Mouse (Mus musculus) myocyte (in vitro differentiated cells): ENCODE measurements at regions not wholly inside any gene's neighbourhood (a gene's known extent, or its start where the extent isn't known, plus 50 kb on each side); places are given as distances from the start of the nearest gene placed in this dataset.

Experiments used
- H3K27me3 ChIP-seq: one replicate; pipeline ENCODE4 v1.6.1; 2011; ENCODE audit not compliant: control insufficient read depth, insufficient read depth, insufficient read length
- H3K36me3 ChIP-seq: one replicate; pipeline ENCODE4 v1.6.1; 2011; ENCODE audit not compliant: control insufficient read depth, insufficient read depth
- H3K4me2 ChIP-seq: one replicate; pipeline ENCODE4 v1.6.1; 2011; ENCODE audit warnings: low read depth, control low read depth
- H3K4me3 ChIP-seq: one replicate; pipeline ENCODE4 v1.5.1; 2011; ENCODE audit warnings: mild to moderate bottlenecking, control low read depth, moderate library complexity
- H3K79me2 ChIP-seq: one replicate; pipeline ENCODE4 v1.6.1; 2011; ENCODE audit not compliant: control insufficient read depth, insufficient read depth
- H3ac ChIP-seq: one replicate; pipeline ENCODE4 v1.6.1; 2011; ENCODE audit not compliant: control insufficient read depth, insufficient read length
- CEBPB ChIP-seq: IDR thresholded peaks from 2 replicates; pipeline ENCODE4 v1.6.1; 2011; ENCODE audit warnings: mild to moderate bottlenecking, moderate library complexity; ENCODE audit not compliant: poor library complexity, insufficient read depth, severe bottlenecking
- E2F4 ChIP-seq: IDR thresholded peaks from one replicate; pipeline ENCODE4 v1.6.1; 2011; ENCODE audit warnings: mild to moderate bottlenecking, control low read depth, moderate library complexity; ENCODE audit not compliant: insufficient read depth
- MAX ChIP-seq: IDR thresholded peaks from one replicate; pipeline ENCODE4 v1.6.1; 2011; ENCODE audit warnings: low read depth, mild to moderate bottlenecking, control low read depth
- MYOD1 ChIP-seq, 3 experiments: IDR thresholded peaks; one replicate each; pipeline ENCODE4 v1.6.1; 2011; ENCODE audit warnings: control low read depth in 2 of 3, low read depth in 2 of 3, mild to moderate bottlenecking in 2 of 3, moderate library complexity in 1 of 3; ENCODE audit not compliant: insufficient read length in 2 of 3, control insufficient read depth in 1 of 3
- MYOG ChIP-seq, 3 experiments: IDR thresholded peaks; one replicate each; pipeline ENCODE4 v1.6.1; 2011; ENCODE audit warnings: control low read depth in 2 of 3, low read depth in 2 of 3, mild to moderate bottlenecking in 2 of 3; ENCODE audit not compliant: insufficient read length in 2 of 3, control insufficient read depth in 1 of 3, insufficient read depth in 1 of 3
- POLR2A ChIP-seq: IDR thresholded peaks from one replicate; pipeline ENCODE4 v1.6.1; 2011; ENCODE audit warnings: low read depth, mild to moderate bottlenecking, control low read depth, moderate library complexity; ENCODE audit not compliant: insufficient read length
- POLR2AphosphoS2 ChIP-seq: IDR thresholded peaks from one replicate; pipeline ENCODE4 v1.6.1; 2011; ENCODE audit warnings: low read depth, control low read depth; ENCODE audit not compliant: insufficient read length
- REST ChIP-seq: IDR thresholded peaks from one replicate; pipeline ENCODE4 v1.6.1; 2011; ENCODE audit warnings: mild to moderate bottlenecking, control low read depth, moderate library complexity; ENCODE audit not compliant: insufficient read depth, insufficient read length
- SRF ChIP-seq: IDR thresholded peaks from one replicate; pipeline ENCODE4 v1.6.1; 2011; ENCODE audit warnings: low read depth; ENCODE audit not compliant: control insufficient read depth, insufficient read length
- TCF12 ChIP-seq: IDR thresholded peaks from one replicate; pipeline ENCODE4 v1.6.1; 2011; ENCODE audit warnings: mild to moderate bottlenecking, control low read depth; ENCODE audit not compliant: poor library complexity, insufficient read depth, severe bottlenecking
- TCF3 ChIP-seq: IDR thresholded peaks from one replicate; pipeline ENCODE4 v1.6.1; 2011; ENCODE audit warnings: low read depth, control low read depth; ENCODE audit not compliant: insufficient read length
- USF1 ChIP-seq: IDR thresholded peaks from one replicate; pipeline ENCODE4 v1.6.1; 2011; ENCODE audit warnings: low read depth, mild to moderate bottlenecking, control low read depth, moderate library complexity

DNA sequence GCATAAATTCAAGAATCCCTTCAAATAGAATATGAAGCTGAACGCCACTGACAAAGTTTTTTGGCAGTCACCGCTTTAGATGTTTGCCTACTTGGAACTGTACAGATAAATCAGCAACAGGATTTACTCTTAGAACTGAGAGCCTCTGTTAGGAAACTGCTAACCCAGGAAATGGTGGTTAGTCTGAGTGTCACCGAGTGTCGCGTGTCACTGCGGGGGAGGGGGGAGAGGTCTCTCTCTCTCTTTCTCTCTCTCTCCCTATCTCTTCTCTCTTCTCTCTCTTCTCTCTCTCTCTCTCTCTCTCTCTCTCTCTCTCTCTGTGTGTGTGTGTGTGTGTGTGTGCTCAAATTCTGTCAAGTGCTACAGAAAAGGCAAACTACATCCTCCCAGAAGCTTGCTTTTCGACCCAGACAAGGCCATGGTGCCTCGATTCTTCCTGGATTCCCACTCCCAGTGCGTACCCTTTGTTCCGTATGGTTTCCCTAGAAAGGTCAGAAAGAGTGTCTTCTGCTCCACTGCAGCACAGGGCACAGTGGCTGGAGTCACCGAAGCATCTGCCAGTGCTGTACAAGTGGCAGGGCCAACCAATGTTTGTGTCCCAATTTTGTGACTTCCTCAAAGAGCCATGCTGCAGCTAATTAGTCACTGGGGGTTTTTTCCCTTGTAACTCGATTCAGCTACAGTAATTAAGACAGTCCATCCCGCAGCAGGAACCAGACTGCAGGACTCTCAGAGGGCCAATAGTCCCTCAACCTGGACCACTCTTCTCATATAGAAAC is 87.0 kb downstream of the Cog6 start:
- Histone ChIP-seq H3ac (no peak overlapping the region), H3K4me2 (no peak overlapping the region), H3K36me3 (no peaks in the 10 kb centered on the region), H3K27me3 (no peaks in the 10 kb centered on the region), H3K79me2 (no peaks in the 10 kb centered on the region), H3K4me3 (no peak overlapping the region)
- TF ChIP-seq POLR2AphosphoS2, result no peak
- TF ChIP-seq REST, result no peak
- no peak for TF ChIP-seq USF1
- TF ChIP-seq MYOD1 (IDR thresholded peaks at IDR 0.05; ENCODE audit: control insufficient read depth in 1 of 3, insufficient read length in 2 of 3, low read depth in 2 of 3), result no peak
- no peak for TF ChIP-seq E2F4
- no peak for TF ChIP-seq MYOG (IDR thresholded peaks at IDR 0.05; ENCODE audit: control insufficient read depth in 1 of 3, insufficient read depth in 1 of 3, insufficient read length in 2 of 3, low read depth in 2 of 3)
- no peak for TF ChIP-seq TCF12
- no peak for TF ChIP-seq TCF3
- TF ChIP-seq POLR2A, result no peak
- no peak for TF ChIP-seq SRF
- no peak for TF ChIP-seq CEBPB
- no peak for TF ChIP-seq MAX

DNA sequence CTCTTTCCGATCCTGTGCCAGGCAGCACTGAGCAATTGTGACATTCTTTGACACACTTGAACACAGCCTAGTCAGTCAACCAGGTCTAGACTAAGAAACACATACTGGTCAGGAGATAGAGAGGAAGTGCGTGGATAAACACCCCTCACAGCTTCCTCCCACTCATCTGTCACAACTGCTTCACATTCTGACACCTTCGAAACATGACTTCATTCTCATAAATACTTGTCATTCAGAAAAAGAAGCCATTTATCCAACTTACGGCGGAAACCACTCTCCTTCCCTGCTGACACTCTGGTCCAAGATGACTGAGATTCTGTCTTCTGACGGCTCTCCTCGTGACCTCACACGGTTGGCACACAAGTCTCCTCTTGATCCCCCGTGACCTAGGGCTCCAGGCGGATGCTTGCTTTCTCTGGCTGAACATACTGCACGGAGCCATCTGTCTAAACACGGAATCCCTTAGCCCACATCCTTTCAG is 89.6 kb downstream of the Cog6 start:
- Histone ChIP-seq H3K27me3 (no peaks in the 10 kb centered on the region), H3K4me2 (no peak overlapping the region), H3K36me3 (no peaks in the 10 kb centered on the region), H3K79me2 (no peaks in the 10 kb centered on the region), H3K4me3 (no peak overlapping the region), H3ac (no peak overlapping the region)
- no peak for TF ChIP-seq MYOG (IDR thresholded peaks at IDR 0.05; ENCODE audit: control insufficient read depth in 1 of 3, insufficient read depth in 1 of 3, insufficient read length in 2 of 3, low read depth in 2 of 3)
- TF ChIP-seq E2F4, result no peak
- TF ChIP-seq CEBPB, result no peak
- no peak for TF ChIP-seq MYOD1 (IDR thresholded peaks at IDR 0.05; ENCODE audit: control insufficient read depth in 1 of 3, insufficient read length in 2 of 3, low read depth in 2 of 3)
- TF ChIP-seq USF1, result no peak
- no peak for TF ChIP-seq TCF12
- no peak for TF ChIP-seq POLR2A
- no peak for TF ChIP-seq SRF
- TF ChIP-seq MAX, result no peak
- no peak for TF ChIP-seq REST
- TF ChIP-seq TCF3, result no peak
- no peak for TF ChIP-seq POLR2AphosphoS2

DNA sequence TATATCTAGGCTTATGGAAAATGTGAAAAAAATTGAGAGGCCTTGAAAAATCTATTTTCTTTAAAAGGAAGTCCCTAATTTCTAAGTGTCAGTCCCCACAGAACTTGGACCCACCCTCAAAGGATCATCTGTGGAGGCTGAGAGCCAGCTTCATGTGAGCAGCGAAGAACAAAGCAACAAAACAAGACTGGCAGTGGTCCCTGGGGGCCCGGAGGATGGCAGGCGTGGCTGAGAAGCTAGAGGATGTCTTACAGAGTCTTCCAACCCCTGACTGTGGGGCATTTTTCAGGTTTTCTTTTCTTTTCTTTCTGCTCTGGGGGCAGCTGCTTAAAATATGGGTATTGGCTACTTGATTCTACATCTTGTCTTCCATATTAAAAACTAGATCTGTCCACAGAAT is 90.5 kb downstream of the Cog6 start:
- TF ChIP-seq POLR2AphosphoS2, result no peak
- TF ChIP-seq REST, result no peak
- no peak for TF ChIP-seq TCF12
- no peak for TF ChIP-seq MAX
- no peak overlapping the region for H3K4me2 ChIP-seq
- H3K79me2 ChIP-seq, result no peaks in the 10 kb centered on the region
- H3ac ChIP-seq, result no peak overlapping the region
- H3K4me3 ChIP-seq, result no peak overlapping the region
- H3K36me3 ChIP-seq, result no peaks in the 10 kb centered on the region
- H3K27me3 ChIP-seq, result no peaks in the 10 kb centered on the region

DNA sequence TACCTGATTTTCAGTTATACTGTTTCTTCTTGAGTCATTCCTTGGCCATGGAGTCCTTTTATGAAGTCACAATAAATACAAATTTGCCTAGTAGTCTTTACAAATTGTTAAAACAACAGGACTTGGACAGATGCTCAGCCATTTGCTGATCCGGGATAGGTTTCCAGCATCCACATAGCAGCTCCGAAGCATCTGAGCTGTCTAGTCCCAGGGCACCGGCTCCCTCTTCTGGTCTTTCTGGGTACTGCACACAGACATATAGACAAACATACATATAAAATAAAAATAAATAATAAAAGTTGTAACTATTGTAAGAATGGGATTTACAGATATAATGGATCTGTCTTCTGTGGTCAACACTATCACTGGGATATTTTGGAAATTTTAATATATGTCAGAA is 91.8 kb downstream of the Cog6 start:
- H3ac ChIP-seq, result no peak overlapping the region
- TF ChIP-seq REST (no peak), TCF3 (no peak), POLR2A (no peak), MYOG (IDR thresholded peaks at IDR 0.05; ENCODE audit: control insufficient read depth in 1 of 3, insufficient read depth in 1 of 3, insufficient read length in 2 of 3, low read depth in 2 of 3) (no peak), TCF12 (no peak), E2F4 (no peak), POLR2AphosphoS2 (no peak), MYOD1 (IDR thresholded peaks at IDR 0.05; ENCODE audit: control insufficient read depth in 1 of 3, insufficient read length in 2 of 3, low read depth in 2 of 3) (no peak), USF1 (no peak), SRF (no peak), CEBPB (no peak), MAX (no peak)
- H3K4me2 ChIP-seq, result no peak overlapping the region
- no peaks in the 10 kb centered on the region for H3K27me3 ChIP-seq
- H3K36me3 ChIP-seq, result no peaks in the 10 kb centered on the region
- H3K79me2 ChIP-seq, result no peaks in the 10 kb centered on the region
- H3K4me3 ChIP-seq, result no peak overlapping the region

DNA sequence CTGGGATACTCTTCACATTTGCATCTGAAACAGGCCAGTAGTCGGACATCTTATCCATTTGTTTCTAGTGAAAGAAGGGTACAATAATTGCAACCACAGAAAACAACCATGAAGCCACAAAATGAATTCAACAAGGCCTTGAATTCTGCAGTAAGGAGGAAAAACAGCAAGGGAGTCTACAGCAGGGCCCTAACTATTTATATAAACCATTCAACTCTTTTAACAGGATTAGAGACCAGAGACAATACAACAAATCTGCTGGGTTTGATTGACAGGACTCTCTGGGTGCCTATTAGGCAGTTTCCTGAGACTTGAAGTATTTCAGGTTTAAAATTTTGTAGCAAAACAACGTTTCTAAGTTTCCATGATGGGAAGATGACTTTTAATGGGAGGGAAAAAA is 92.4 kb downstream of the Cog6 start:
- Histone ChIP-seq H3K36me3 (no peaks in the 10 kb centered on the region), H3K4me2 (no peak overlapping the region)
- TF ChIP-seq E2F4 (no peak), MYOG (IDR thresholded peaks at IDR 0.05; ENCODE audit: control insufficient read depth in 1 of 3, insufficient read depth in 1 of 3, insufficient read length in 2 of 3, low read depth in 2 of 3) (no peak)

More for the DNA sequence above, 92.4 kb downstream of the Cog6 start:
- Histone ChIP-seq H3K79me2 (no peaks in the 10 kb centered on the region), H3K4me3 (no peak overlapping the region), H3K27me3 (no peaks in the 10 kb centered on the region), H3ac (no peak overlapping the region)
